Comparison of ENCODE assay signal across 8 mouse cellular contexts in genomic region chr9:70141885-70142326, GRCm38 (mm10). TPM values are rescaled to one million over a fixed set of nuclear protein-coding genes. Genes with fewer than 3 reads are reported as not detected.
DNase-seq lines count a peak whose midpoint lies in the region; ATAC-seq and TF ChIP-seq lines count a peak whose summit lies in the region.

No protein-coding gene starts in this region.

- no peak for ATAC-seq in heart, postnatal 0 days (ENCODE audit: insufficient read depth, low read depth)
- 0 out of 2 replicates have a peak, but pooled peaks have one; percentile 9 for ATAC-seq in midbrain, embryonic 11.5 days (ENCODE audit: low FRiP score)

- no peak for DNase-seq in heart, postnatal 0 days (ENCODE audit: low spot score)
- no peak for DNase-seq in heart, postnatal 36 days
- DNase-seq in brain, adult 2 months (ENCODE audit: low read depth, low spot score) = peak; percentile 66
- DNase-seq in hindbrain, embryonic 10.5 days (ENCODE audit: low spot score) = no peak
- DNase-seq in midbrain, embryonic 11.5 days (ENCODE audit: low spot score, missing footprints) = peak; percentile 86
- DNase-seq in ovary, adult 18-20 months (ENCODE audit: low spot score) = no peak
- no peak for DNase-seq in urinary bladder, postnatal 36 days (ENCODE audit: low spot score in 2 of 2)
- DNase-seq in ovary, postnatal 14 days (ENCODE audit: low spot score) = no peak

- H3K4me3 ChIP-seq in heart, postnatal 0 days (ENCODE audit: low read depth, low read length) = peak overlapping the region; percentile 70
- H3K4me3 ChIP-seq in hindbrain, embryonic 10.5 days = peak overlapping the region; percentile 71
- H3K4me3 ChIP-seq in midbrain, embryonic 11.5 days (ENCODE audit: low read depth, low read length) = peak overlapping the region; percentile 65

- no peak for TF ChIP-seq CTCF in heart, postnatal 0 days (IDR thresholded peaks at IDR 0.05; ENCODE audit: low read depth)

- peak overlapping the region; percentile 94 for H3K4me2 ChIP-seq in heart, postnatal 0 days (ENCODE audit: low read depth, low read length)
- peak overlapping the region; percentile 93 for H3K4me2 ChIP-seq in midbrain, embryonic 11.5 days

- WGBS in heart, postnatal 0 days = 7% methylated on average over 11 of the region's 11 CpGs
- 4% methylated on average over 11 of the region's 11 CpGs for WGBS in hindbrain, embryonic 10.5 days
- 3% methylated on average over 11 of the region's 11 CpGs for WGBS in midbrain, embryonic 11.5 days

- H3K9me3 ChIP-seq in heart, postnatal 0 days (replicated peaks; ENCODE audit: control insufficient read depth, low read length) = no peaks in the 10 kb centered on the region
- H3K9me3 ChIP-seq in hindbrain, embryonic 10.5 days = no peaks in the 10 kb centered on the region
- no peaks in the 10 kb centered on the region for H3K9me3 ChIP-seq in midbrain, embryonic 11.5 days (ENCODE audit: control insufficient read depth, low read length)

- peaks cover 10% of the 10 kb centered on the region for H3K4me1 ChIP-seq in heart, postnatal 0 days (ENCODE audit: control insufficient read depth, insufficient read depth)
- H3K4me1 ChIP-seq in hindbrain, embryonic 10.5 days (replicated peaks) = peaks cover 54% of the 10 kb centered on the region
- H3K4me1 ChIP-seq in midbrain, embryonic 11.5 days (ENCODE audit: control insufficient read depth, insufficient read depth, low read length) = peaks cover 12% of the 10 kb centered on the region

- no peak for TF ChIP-seq EP300 in heart, postnatal 0 days (IDR thresholded peaks at IDR 0.05; ENCODE audit: low read depth)

- H3K36me3 ChIP-seq in heart, postnatal 0 days (replicated peaks; ENCODE audit: control insufficient read depth, insufficient read depth, low read length) = no peaks in the 10 kb centered on the region
- H3K36me3 ChIP-seq in hindbrain, embryonic 10.5 days = no peaks in the 10 kb centered on the region
- H3K36me3 ChIP-seq in midbrain, embryonic 11.5 days (ENCODE audit: control insufficient read depth, insufficient read depth, low read length) = no peaks in the 10 kb centered on the region

- intact Hi-C loops in heart, postnatal 36 days (cut with DNase I) = loop anchor here (5.0 kb wide), 1 partner anchor 65 kb away; the partner anchor contains the start of gene Myo1e

- H3K27ac ChIP-seq in heart, postnatal 0 days (ENCODE audit: low read depth) = no peak overlapping the region
- no peak overlapping the region; the same call in 1 of the 2 replicates for H3K27ac ChIP-seq in hindbrain, embryonic 10.5 days
- no peak overlapping the region for H3K27ac ChIP-seq in midbrain, embryonic 11.5 days (ENCODE audit: low read depth, low read length)

- no peak overlapping the region for H3K9ac ChIP-seq in heart, postnatal 0 days (replicated peaks; ENCODE audit: low read depth, low read length)
- H3K9ac ChIP-seq in midbrain, embryonic 11.5 days (ENCODE audit: low read length) = peak overlapping the region; percentile 64

- H3K27me3 ChIP-seq in heart, postnatal 0 days (ENCODE audit: control insufficient read depth, insufficient read depth, low read length) = peaks cover 8% of the 10 kb centered on the region; the same call in 1 of the 2 replicates
- H3K27me3 ChIP-seq in hindbrain, embryonic 10.5 days (ENCODE audit: insufficient read depth, poor library complexity, severe bottlenecking) = peaks cover 51% of the 10 kb centered on the region
- peaks cover 7% of the 10 kb centered on the region; the same call in 1 of the 2 replicates for H3K27me3 ChIP-seq in midbrain, embryonic 11.5 days (ENCODE audit: control insufficient read depth, insufficient read depth, low read length)

RNA-seq across cellular contexts. Expression of gene Fam81a, which starts 0.5 kb away (rescaled TPM):
- total RNA-seq in heart, postnatal 0 days (2014; rRNA removed; ENCODE audit: low replicate concordance) = 24.8 and 28.2 TPM in 2 replicates
- polyA plus RNA-seq in heart, postnatal 0 days (2015; fragmentation: Nextera tagmentation; extraction: Ambion mirVana) = 19.8 and 22.3 TPM in 2 replicates
- total RNA-seq in heart, postnatal 36 days (2021) = 10 to 100 TPM; 32.8 to 37.8 TPM
- polyA plus RNA-seq in hindbrain, embryonic 10.5 days (2016; fragmentation: Nextera tagmentation; extraction: Ambion mirVana) = 7.2 and 9.5 TPM in 2 replicates
- polyA plus RNA-seq in midbrain, embryonic 11.5 days (2014; fragmentation: Nextera tagmentation; extraction: Ambion mirVana) = 4.7 TPM in 2 replicates

Comparison
In these comparisons a context has a peak if more than half of its experiments do, and no peak if none do; other contexts are left out.
1. DNase-seq: peak in brain, adult 2 months (single experiment) and midbrain, embryonic 11.5 days (single experiment); none in heart, postnatal 0 days (single experiment), heart, postnatal 36 days (0 of 2), hindbrain, embryonic 10.5 days (single experiment), ovary, adult 18-20 months (single experiment), urinary bladder, postnatal 36 days (0 of 2) and ovary, postnatal 14 days (single experiment).
2. Peak in every context shown above with its lines, with median percentiles within 50 percentile points of each other: H3K4me3 ChIP-seq.